Comparison of ENCODE assay signal across 9 mouse cellular contexts in genomic region chr11:102633379-102633778, GRCm38 (mm10). TPM values are rescaled to one million over a fixed set of nuclear protein-coding genes. Genes with fewer than 3 reads are reported as not detected.
A peak's percentile ranks its signal among the peaks of the same experiment; 100 is the strongest.
DNase-seq lines count a peak whose midpoint lies in the region; ATAC-seq and TF ChIP-seq lines count a peak whose summit lies in the region.
"Had no signal": no experiment of that assay in that cellular context is flagged by ENCODE, and none has a peak within 500 bp of the region (broad histone marks: within the 10 kb centered on the region; RNA-seq: fewer than 3 reads in every experiment).

No protein-coding gene starts in this region.

- no peak overlapping the region for H3K9ac ChIP-seq in liver, adult 2 months (ENCODE audit: low read depth, low read length)
- no peak overlapping the region for H3K9ac ChIP-seq in forebrain, embryonic 13.5 days
- H3K9ac ChIP-seq in liver, embryonic 14.5 days (replicated peaks), result no peak overlapping the region
- H3K9ac ChIP-seq in stomach, embryonic 15.5 days, result no peak overlapping the region

- no peaks in the 10 kb centered on the region for H3K9me3 ChIP-seq in forebrain, embryonic 13.5 days (replicated peaks)
- no peaks in the 10 kb centered on the region for H3K9me3 ChIP-seq in liver, embryonic 14.5 days (ENCODE audit: control insufficient read depth, low read length)
- no peaks in the 10 kb centered on the region for H3K9me3 ChIP-seq in stomach, embryonic 15.5 days

- WGBS in liver, adult 2 months, result 24% methylated on average over 9 of the region's 9 CpGs
- 23% methylated on average over 9 of the region's 9 CpGs for WGBS in forebrain, embryonic 13.5 days
- 16% methylated on average over 9 of the region's 9 CpGs for WGBS in liver, embryonic 14.5 days (ENCODE audit: insufficient replicate concordance)
- WGBS in stomach, embryonic 15.5 days, result 22% methylated on average over 9 of the region's 9 CpGs

- H3K27me3 ChIP-seq in liver, adult 2 months (ENCODE audit: control insufficient read depth, insufficient read depth, low read length), result no peaks in the 10 kb centered on the region
- 0 out of 2 replicates have a peak, but pooled peaks cover 5% of the 10 kb centered on the region for H3K27me3 ChIP-seq in forebrain, embryonic 13.5 days
- H3K27me3 ChIP-seq in liver, embryonic 14.5 days (ENCODE audit: control insufficient read depth, insufficient read depth, low read length), result no peaks in the 10 kb centered on the region; the same call in none of the 2 replicates
- H3K27me3 ChIP-seq in stomach, embryonic 15.5 days (replicated peaks), result no peaks in the 10 kb centered on the region

- H3K4me1 ChIP-seq in liver, adult 2 months (ENCODE audit: control insufficient read depth, insufficient read depth, low read length), result no peaks in the 10 kb centered on the region
- peaks cover 26% of the 10 kb centered on the region for H3K4me1 ChIP-seq in forebrain, embryonic 13.5 days
- H3K4me1 ChIP-seq in liver, embryonic 14.5 days (replicated peaks; ENCODE audit: control insufficient read depth in 2 of 2, insufficient read depth in 2 of 2, low read length in 1 of 2), result peaks cover 0 to 2% of the 10 kb centered on the region in 2 experiments; a peak in 1 of 4 replicates
- peaks cover 26% of the 10 kb centered on the region for H3K4me1 ChIP-seq in stomach, embryonic 15.5 days

- peak; percentile 8 for DNase-seq in liver, adult 2 months (ENCODE audit: extremely low read depth, low read depth, low spot score)
- no peak for DNase-seq in liver
- no peak for DNase-seq in liver, embryonic 14.5 days (ENCODE audit: low read depth in 3 of 3, low spot score in 3 of 3)
- DNase-seq in frontal cortex, postnatal 14 days (ENCODE audit: low spot score in 2 of 2), result no peak
- DNase-seq in thymus, postnatal 25 days, result no peak

- H3K36me3 ChIP-seq in liver, adult 2 months (ENCODE audit: control insufficient read depth, insufficient read depth, low read length), result no peaks in the 10 kb centered on the region
- H3K36me3 ChIP-seq in forebrain, embryonic 13.5 days (ENCODE audit: poor library complexity, severe bottlenecking), result no peaks in the 10 kb centered on the region
- no peaks in the 10 kb centered on the region for H3K36me3 ChIP-seq in liver, embryonic 14.5 days (replicated peaks; ENCODE audit: control insufficient read depth, insufficient read depth, low read depth)
- H3K36me3 ChIP-seq in stomach, embryonic 15.5 days, result no peaks in the 10 kb centered on the region

- H3K27ac ChIP-seq in liver, adult 2 months (replicated peaks; ENCODE audit: insufficient read depth, low read depth, low read length), result no peak overlapping the region
- H3K27ac ChIP-seq in forebrain, embryonic 13.5 days, result no peak overlapping the region
- no peak overlapping the region for H3K27ac ChIP-seq in liver, embryonic 14.5 days
- H3K27ac ChIP-seq in stomach, embryonic 15.5 days, result peak overlapping the region; percentile 61

- H3K79me2 ChIP-seq in liver, adult 2 months (ENCODE audit: control insufficient read depth, insufficient read depth, low read length), result no peaks in the 10 kb centered on the region

- TF ChIP-seq POLR2A in liver, adult 2 months (IDR thresholded peaks at IDR 0.05; ENCODE audit: extremely low read depth, insufficient read depth, low read length), result no peak

- ATAC-seq in forebrain, embryonic 13.5 days, result no peak
- no peak for ATAC-seq in liver, embryonic 14.5 days (ENCODE audit: insufficient read depth)
- no peak for ATAC-seq in stomach, embryonic 15.5 days (ENCODE audit: insufficient read depth, low FRiP score, low read depth)
- no peak for ATAC-seq in megakaryocyte, adult 5-6 weeks (ENCODE audit: poor library complexity, severe bottlenecking)

- no peak for TF ChIP-seq CTCF in liver, adult 2 months (IDR thresholded peaks at IDR 0.05; ENCODE audit: low read depth, low read length)
- no peak for TF ChIP-seq CTCF in liver, embryonic 14.5 days (IDR thresholded peaks at IDR 0.05; ENCODE audit: low read depth)

- peak overlapping the region; percentile 50 for H3K4me2 ChIP-seq in forebrain, embryonic 13.5 days
- H3K4me2 ChIP-seq in liver, embryonic 14.5 days (ENCODE audit: low read depth), result peak overlapping the region; percentile 23
- peak overlapping the region; percentile 41 for H3K4me2 ChIP-seq in stomach, embryonic 15.5 days

- H3K4me3 ChIP-seq in liver, adult 2 months (ENCODE audit: insufficient read depth, low read depth, low read length), result no peak overlapping the region
- peak overlapping the region; percentile 15; the same call in 1 of the 2 replicates for H3K4me3 ChIP-seq in forebrain, embryonic 13.5 days
- peak overlapping the region in 1 of 2 experiments; percentile 6; a peak in 1 of 4 replicates for H3K4me3 ChIP-seq in liver, embryonic 14.5 days (ENCODE audit: insufficient read depth in 1 of 2, low read depth in 2 of 2, low read length in 2 of 2)
- 0 out of 2 replicates have a peak overlapping the region, but pooled peaks have one; percentile 6 for H3K4me3 ChIP-seq in stomach, embryonic 15.5 days (replicated peaks)

- TF ChIP-seq EP300 in liver, embryonic 14.5 days (IDR thresholded peaks at IDR 0.05; ENCODE audit: low read depth), result no peak

RNA-seq across cellular contexts. Expression of gene Fzd2, which starts 29.2 kb away (rescaled TPM):
- total RNA-seq in liver, adult 2 months (2014; rRNA removed), result 0.07 and 0.09 TPM in 2 replicates
- polyA plus RNA-seq in liver, adult 2 months (2012; rRNA removed), result 0.19 and 0.24 TPM in 2 replicates
- 22.0 and 24.4 TPM in 2 replicates for polyA plus RNA-seq in forebrain, embryonic 13.5 days (2015; fragmentation: Nextera tagmentation; extraction: Ambion mirVana)
- polyA plus RNA-seq in liver, embryonic 14.5 days (2012; rRNA removed), result 0.91 and 1.1 TPM in 2 replicates
- 0.28 and 0.47 TPM in 2 replicates for polyA plus RNA-seq in liver, embryonic 14.5 days (2014; fragmentation: Nextera tagmentation; extraction: Ambion mirVana)
- polyA plus RNA-seq in stomach, embryonic 15.5 days (2015; fragmentation: Nextera tagmentation; extraction: Ambion mirVana), result 21.9 and 23.7 TPM in 2 replicates
- total RNA-seq in megakaryocyte, adult 5-6 weeks (2015), result not detected in 2 replicates
- total RNA-seq in megakaryocyte, adult 5-6 weeks (2017), result not detected in 2 replicates

RNA-seq across cellular contexts. Expression of gene Meioc, which starts 30.1 kb away (rescaled TPM):
- total RNA-seq in liver, adult 2 months (2014; rRNA removed), result not detected in 2 replicates
- polyA plus RNA-seq in liver, adult 2 months (2012; rRNA removed), result not detected in 2 replicates
- polyA plus RNA-seq in forebrain, embryonic 13.5 days (2015; fragmentation: Nextera tagmentation; extraction: Ambion mirVana), result 0.09 and 0.13 TPM in 2 replicates
- 0.01 and 0.02 TPM in 2 replicates for polyA plus RNA-seq in liver, embryonic 14.5 days (2012; rRNA removed)
- 0.11 TPM in 1 of 2 replicates, not detected in the other for polyA plus RNA-seq in liver, embryonic 14.5 days (2014; fragmentation: Nextera tagmentation; extraction: Ambion mirVana)
- polyA plus RNA-seq in stomach, embryonic 15.5 days (2015; fragmentation: Nextera tagmentation; extraction: Ambion mirVana), result 0.55 and 1.0 TPM in 2 replicates
- not detected in 2 replicates for total RNA-seq in megakaryocyte, adult 5-6 weeks (2015)
- not detected in 2 replicates for total RNA-seq in megakaryocyte, adult 5-6 weeks (2017)
- total RNA-seq: adrenal gland, postnatal 36 days had no signal

RNA-seq across cellular contexts. Expression of gene Gm11627, which starts 54.1 kb away (rescaled TPM):
- not detected in 2 replicates for total RNA-seq in liver, adult 2 months (2014; rRNA removed)
- not detected in 2 replicates for polyA plus RNA-seq in liver, adult 2 months (2012; rRNA removed)
- polyA plus RNA-seq in forebrain, embryonic 13.5 days (2015; fragmentation: Nextera tagmentation; extraction: Ambion mirVana), result 8.8 and 17.2 TPM in 2 replicates
- 0.08 and 0.17 TPM in 2 replicates for polyA plus RNA-seq in liver, embryonic 14.5 days (2012; rRNA removed)
- polyA plus RNA-seq in liver, embryonic 14.5 days (2014; fragmentation: Nextera tagmentation; extraction: Ambion mirVana), result not detected in 2 replicates
- 19.2 TPM in 2 replicates for polyA plus RNA-seq in stomach, embryonic 15.5 days (2015; fragmentation: Nextera tagmentation; extraction: Ambion mirVana)
- not detected in 2 replicates for total RNA-seq in megakaryocyte, adult 5-6 weeks (2015)
- not detected in 2 replicates for total RNA-seq in megakaryocyte, adult 5-6 weeks (2017)

Comparison
In these comparisons a context has a peak if more than half of its experiments do, and no peak if none do; other contexts are left out.
1. RNA of gene Fzd2, which starts 29.2 kb away (polyA plus RNA-seq): 22.0 to 24.4 TPM in forebrain, embryonic 13.5 days and 21.9 to 23.7 TPM in stomach, embryonic 15.5 days; 0.28 to 1.1 TPM in liver, embryonic 14.5 days and 0.19 to 0.24 TPM in liver, adult 2 months; every median in the first group is over 10 times any median in the second.
2. Peak in every context shown above with its lines, with median percentiles within 50 percentile points of each other: H3K4me2 ChIP-seq.